Mouse (Mus musculus): ENCODE measurements at regions not wholly inside any gene's neighbourhood (a gene's known extent, or its start where the extent isn't known, plus 50 kb on each side); places are given as distances from the start of the nearest gene placed in this dataset.
"Not testable (repeated sequence)": the region's sequence is repeated elsewhere in the genome, so short reads cannot be mapped to it uniquely, and the experiment has no call there.

DNA sequence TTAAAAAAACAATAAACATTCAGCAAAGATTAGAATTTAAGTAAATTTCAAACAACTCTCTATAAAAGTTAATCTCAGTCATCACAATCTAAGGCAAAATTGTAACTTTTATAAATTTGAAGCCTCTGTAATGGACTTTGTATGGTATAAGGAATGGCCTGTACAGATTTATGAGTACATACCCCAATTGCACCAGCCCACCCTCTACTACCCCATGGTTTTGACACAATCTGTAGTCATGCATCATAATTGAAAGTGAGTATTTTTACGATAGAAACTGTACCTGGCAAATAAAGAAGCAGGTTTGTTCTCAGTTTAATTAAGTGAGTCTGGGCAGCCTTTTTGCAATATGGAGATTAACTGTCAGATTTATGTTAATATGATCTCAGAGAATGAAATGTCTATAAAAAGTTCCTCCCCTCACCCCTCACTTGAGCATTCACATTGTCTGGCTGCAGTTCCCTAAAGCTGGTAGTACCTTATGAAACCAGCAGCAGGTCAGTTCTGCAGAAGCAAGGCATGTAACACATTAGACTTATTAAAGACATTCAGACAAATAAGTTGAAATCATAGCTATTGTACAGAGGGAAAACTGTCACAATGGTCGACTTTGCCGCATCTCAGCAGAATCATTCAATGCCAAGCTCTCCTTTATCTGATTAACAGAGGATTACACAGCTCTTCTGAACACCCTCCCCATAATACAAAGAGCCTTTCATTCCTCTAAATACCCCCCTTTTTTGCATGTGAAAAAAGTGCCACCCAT, 505.2 kb downstream of the Cypt12 start:
- H3K4me1 ChIP-seq (ENCODE audit: insufficient read depth, low read depth, low read length) = no peaks in the 10 kb centered on the region
- no peaks in the 10 kb centered on the region for H3K9me3 ChIP-seq (ENCODE audit: low read length)
- H3K27me3 ChIP-seq (replicated peaks; ENCODE audit: insufficient read depth, low read length) = no peaks in the 10 kb centered on the region
- no peak for TF ChIP-seq EP300 (IDR thresholded peaks at IDR 0.05)
- no peak for TF ChIP-seq CTCF (IDR thresholded peaks at IDR 0.05)
- H3K4me3 ChIP-seq (ENCODE audit: low read depth, low read length) = no peak overlapping the region
- no peak overlapping the region for H3K9ac ChIP-seq (replicated peaks; ENCODE audit: low read depth)
- no peak for ATAC-seq
- DNase-seq (ENCODE audit: low spot score) = no peak
- 97% methylated on average over 1 of the region's 3 CpGs for WGBS
- no peak overlapping the region for H3K27ac ChIP-seq (ENCODE audit: low read length)
- H3K36me3 ChIP-seq (ENCODE audit: insufficient read depth, low read length) = no peaks in the 10 kb centered on the region
- H3K4me2 ChIP-seq (replicated peaks; ENCODE audit: low read depth, low read length) = no peak overlapping the region

DNA sequence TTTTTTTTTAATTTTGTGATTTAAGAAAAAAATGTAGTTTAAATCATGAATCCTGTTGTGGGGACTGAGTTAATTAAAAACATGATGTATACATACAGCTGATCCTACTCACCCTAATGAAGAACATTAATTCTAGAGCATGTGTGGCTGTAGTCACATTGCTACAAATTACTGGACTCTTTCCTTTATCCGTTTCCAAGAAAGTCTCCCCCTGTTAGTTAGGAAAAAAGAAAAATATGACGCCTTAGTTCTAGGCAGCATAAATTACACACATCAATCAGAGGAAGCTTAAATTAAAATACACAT, 505.7 kb downstream of the Cypt12 start:
- Histone ChIP-seq H3K4me3 (ENCODE audit: low read depth, low read length) (no peak overlapping the region), H3K9ac (replicated peaks; ENCODE audit: low read depth) (no peak overlapping the region), H3K4me2 (replicated peaks; ENCODE audit: low read depth, low read length) (no peak overlapping the region), H3K27ac (ENCODE audit: low read length) (no peak overlapping the region), H3K36me3 (ENCODE audit: insufficient read depth, low read length) (no peaks in the 10 kb centered on the region), H3K9me3 (ENCODE audit: low read length) (no peaks in the 10 kb centered on the region), H3K4me1 (ENCODE audit: insufficient read depth, low read depth, low read length) (no peaks in the 10 kb centered on the region), H3K27me3 (replicated peaks; ENCODE audit: insufficient read depth, low read length) (no peaks in the 10 kb centered on the region)
- DNase-seq (ENCODE audit: low spot score) = no peak
- no peak for TF ChIP-seq EP300 (IDR thresholded peaks at IDR 0.05)
- no peak for TF ChIP-seq CTCF (IDR thresholded peaks at IDR 0.05)
- 63% methylated on average over 2 of the region's 2 CpGs for WGBS
- ATAC-seq = no peak

DNA sequence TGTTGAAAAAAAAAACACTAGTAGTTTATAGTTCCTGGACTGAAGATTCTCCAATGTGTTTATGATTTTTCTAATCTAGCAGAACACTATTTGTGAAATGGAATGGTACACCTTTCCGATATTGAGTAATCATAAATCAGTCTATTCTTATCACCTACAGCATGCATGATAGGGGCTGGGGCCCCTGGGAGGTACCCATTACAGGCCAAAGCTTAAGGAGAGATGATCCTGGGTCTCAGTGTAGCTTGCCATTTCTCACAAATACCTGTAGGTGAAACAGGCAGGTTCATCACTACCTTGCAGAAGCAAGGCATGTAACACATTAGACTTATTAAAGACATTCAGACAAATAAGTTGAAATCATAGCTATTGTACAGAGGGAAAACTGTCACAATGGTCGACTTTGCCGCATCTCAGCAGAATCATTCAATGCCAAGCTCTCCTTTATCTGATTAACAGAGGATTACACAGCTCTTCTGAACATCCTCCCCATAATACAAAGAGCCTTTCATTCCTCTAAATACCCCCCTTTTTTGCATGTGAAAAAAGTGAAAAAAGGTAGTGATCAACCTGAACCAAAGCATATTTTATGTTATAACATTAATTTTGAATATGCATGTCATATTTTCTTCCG, 506.5 kb downstream of the Cypt12 start:
- not testable (repeated sequence) for DNase-seq (ENCODE audit: low spot score); H3K4me1 ChIP-seq (ENCODE audit: insufficient read depth, low read depth, low read length); ATAC-seq; H3K9me3 ChIP-seq (ENCODE audit: low read length); H3K4me2 ChIP-seq (replicated peaks; ENCODE audit: low read depth, low read length); H3K27me3 ChIP-seq (replicated peaks; ENCODE audit: insufficient read depth, low read length); H3K36me3 ChIP-seq (ENCODE audit: insufficient read depth, low read length); H3K9ac ChIP-seq (replicated peaks; ENCODE audit: low read depth); H3K4me3 ChIP-seq (ENCODE audit: low read depth, low read length); H3K27ac ChIP-seq (ENCODE audit: low read length)
- 90% methylated on average over 2 of the region's 4 CpGs for WGBS

DNA sequence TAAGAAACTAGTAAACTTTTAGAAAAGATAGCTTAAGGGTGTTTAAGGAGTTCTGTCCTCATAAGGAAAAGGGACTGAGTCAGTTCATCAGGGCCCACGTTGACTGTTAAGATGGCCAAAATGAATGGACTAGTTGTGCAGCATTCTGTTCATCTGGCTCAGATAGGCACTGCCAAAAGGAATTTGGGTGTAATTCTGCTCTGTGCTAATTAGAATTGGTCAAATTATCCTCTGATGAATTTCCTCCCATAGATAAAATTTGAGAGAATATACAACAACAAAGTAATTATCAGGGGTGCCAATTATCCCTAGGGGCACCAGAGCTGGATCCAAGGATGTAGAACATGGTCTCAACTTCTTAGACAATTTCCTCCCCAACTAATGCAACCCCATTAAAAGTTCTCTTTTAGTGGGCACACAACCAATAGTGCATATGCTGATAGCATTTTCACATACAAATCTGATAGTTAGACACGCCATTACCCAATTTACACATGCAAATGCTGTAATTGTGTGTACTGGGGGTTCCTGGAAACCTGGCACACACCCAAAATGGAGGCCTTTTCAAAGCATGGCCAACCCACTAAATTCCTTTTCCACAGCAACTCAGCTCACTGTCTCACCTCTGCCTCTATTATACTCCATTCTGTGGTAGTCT, 508.0 kb downstream of the Cypt12 start:
- H3K36me3 ChIP-seq (ENCODE audit: insufficient read depth, low read length) = no peaks in the 10 kb centered on the region
- no peaks in the 10 kb centered on the region for H3K9me3 ChIP-seq (ENCODE audit: low read length)
- H3K4me2 ChIP-seq (replicated peaks; ENCODE audit: low read depth, low read length) = no peak overlapping the region
- no peaks in the 10 kb centered on the region for H3K27me3 ChIP-seq (replicated peaks; ENCODE audit: insufficient read depth, low read length)
- DNase-seq (ENCODE audit: low spot score) (no peak), ATAC-seq (no peak)
- no peak overlapping the region for H3K27ac ChIP-seq (ENCODE audit: low read length)
- H3K4me3 ChIP-seq (ENCODE audit: low read depth, low read length) = no peak overlapping the region
- TF ChIP-seq EP300 (IDR thresholded peaks at IDR 0.05) (no peak), CTCF (IDR thresholded peaks at IDR 0.05) (no peak)
- no peaks in the 10 kb centered on the region for H3K4me1 ChIP-seq (ENCODE audit: insufficient read depth, low read depth, low read length)
- WGBS = 80% methylated on average over 2 of the region's 2 CpGs
- no peak overlapping the region for H3K9ac ChIP-seq (replicated peaks; ENCODE audit: low read depth)

DNA sequence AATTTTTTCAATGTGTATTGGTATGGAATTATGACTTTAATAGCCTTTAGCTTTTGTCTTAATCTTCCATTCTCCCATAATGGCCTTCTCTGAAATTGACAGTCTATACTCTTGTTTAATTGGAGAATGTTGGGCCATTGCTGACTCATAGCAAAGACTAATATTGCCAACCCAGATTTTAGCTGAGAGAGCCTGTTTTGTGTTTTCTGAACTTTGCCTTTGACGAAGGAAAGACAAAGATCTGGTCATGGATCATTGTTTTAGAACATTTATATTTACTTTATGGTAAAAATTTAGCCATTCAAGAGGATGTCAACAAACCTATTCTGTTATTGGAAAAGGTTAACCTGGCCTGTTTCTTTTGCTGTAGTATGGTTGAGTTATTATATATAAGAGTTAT, 512.1 kb downstream of the Cypt12 start:
- no peaks in the 10 kb centered on the region for H3K36me3 ChIP-seq (ENCODE audit: insufficient read depth, low read length)
- 67% methylated on average over 1 of the region's 1 CpGs for WGBS

DNA sequence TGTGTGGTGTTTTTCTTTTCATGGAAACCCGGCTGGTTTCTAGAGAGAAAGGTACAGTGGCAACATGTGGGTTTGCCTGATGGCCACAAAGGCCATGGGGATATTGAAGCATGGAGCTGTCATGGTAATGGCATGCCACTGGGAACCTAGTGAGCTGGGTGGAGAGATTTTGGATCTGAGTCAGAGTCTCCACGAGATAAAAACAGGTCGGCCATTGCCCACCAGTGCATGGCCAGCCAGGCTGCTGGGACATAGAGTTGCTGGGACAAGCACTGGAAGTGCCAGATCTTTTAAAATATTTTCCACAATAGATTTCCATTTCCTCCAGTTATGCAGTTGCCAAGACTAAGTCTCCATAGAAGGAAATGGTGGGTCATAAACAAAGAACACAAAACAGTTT, 523.6 kb downstream of the Cypt12 start:
- Histone ChIP-seq H3K36me3 (ENCODE audit: insufficient read depth, low read length) (no peaks in the 10 kb centered on the region), H3K27ac (ENCODE audit: low read length) (no peak overlapping the region), H3K4me1 (ENCODE audit: insufficient read depth, low read depth, low read length) (no peaks in the 10 kb centered on the region), H3K9ac (replicated peaks; ENCODE audit: low read depth) (no peak overlapping the region), H3K4me3 (ENCODE audit: low read depth, low read length) (no peak overlapping the region), H3K9me3 (ENCODE audit: low read length) (no peaks in the 10 kb centered on the region), H3K27me3 (replicated peaks; ENCODE audit: insufficient read depth, low read length) (no peaks in the 10 kb centered on the region), H3K4me2 (replicated peaks; ENCODE audit: low read depth, low read length) (no peak overlapping the region)
- no peak for ATAC-seq
- DNase-seq (ENCODE audit: low spot score) = no peak
- TF ChIP-seq EP300 (IDR thresholded peaks at IDR 0.05) (no peak), CTCF (IDR thresholded peaks at IDR 0.05) (no peak)
- 77% methylated on average over 3 of the region's 3 CpGs for WGBS

More for the DNA sequence above, 512.1 kb downstream of the Cypt12 start:
- no peak for DNase-seq (ENCODE audit: low spot score)
- Histone ChIP-seq H3K4me2 (replicated peaks; ENCODE audit: low read depth, low read length) (no peak overlapping the region), H3K9ac (replicated peaks; ENCODE audit: low read depth) (no peak overlapping the region), H3K4me1 (ENCODE audit: insufficient read depth, low read depth, low read length) (no peaks in the 10 kb centered on the region), H3K4me3 (ENCODE audit: low read depth, low read length) (no peak overlapping the region), H3K9me3 (ENCODE audit: low read length) (no peaks in the 10 kb centered on the region), H3K27me3 (replicated peaks; ENCODE audit: insufficient read depth, low read length) (no peaks in the 10 kb centered on the region), H3K27ac (ENCODE audit: low read length) (no peak overlapping the region)
- TF ChIP-seq EP300 (IDR thresholded peaks at IDR 0.05) (no peak), CTCF (IDR thresholded peaks at IDR 0.05) (no peak)
- no peak for ATAC-seq
